Mouse (Mus musculus): ENCODE measurements at regions not wholly inside any gene's neighbourhood (a gene's known extent, or its start where the extent isn't known, plus 50 kb on each side); places are given as distances from the start of the nearest gene placed in this dataset.

- no peak for DNase-seq (ENCODE audit: low read depth)
These were observed 203.0 kb upstream of the Usp24 start for GRCm38 (mm10) chr4:106112981-106113380.

DNA sequence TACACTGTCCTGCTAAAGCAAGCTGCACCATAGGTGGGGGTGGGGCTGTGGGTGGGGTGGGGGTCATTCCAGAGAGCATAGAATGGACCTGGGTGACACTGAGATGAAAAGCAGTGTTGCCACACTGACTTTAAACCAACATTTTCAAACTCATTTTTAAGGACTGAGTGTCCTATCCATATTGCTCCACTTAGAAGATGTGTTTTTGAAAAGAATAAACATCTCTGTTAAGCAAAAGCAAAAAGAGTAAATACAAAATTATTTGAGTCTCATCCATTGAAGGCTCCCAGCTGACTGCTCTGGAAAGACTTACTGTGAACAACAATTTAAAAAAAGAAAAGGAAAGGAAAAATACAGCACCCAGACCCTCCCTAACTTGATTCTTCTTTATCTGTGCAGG lies 202.3 kb upstream of the Usp24 start:
- DNase-seq (ENCODE audit: low read depth), result no peak

DNA sequence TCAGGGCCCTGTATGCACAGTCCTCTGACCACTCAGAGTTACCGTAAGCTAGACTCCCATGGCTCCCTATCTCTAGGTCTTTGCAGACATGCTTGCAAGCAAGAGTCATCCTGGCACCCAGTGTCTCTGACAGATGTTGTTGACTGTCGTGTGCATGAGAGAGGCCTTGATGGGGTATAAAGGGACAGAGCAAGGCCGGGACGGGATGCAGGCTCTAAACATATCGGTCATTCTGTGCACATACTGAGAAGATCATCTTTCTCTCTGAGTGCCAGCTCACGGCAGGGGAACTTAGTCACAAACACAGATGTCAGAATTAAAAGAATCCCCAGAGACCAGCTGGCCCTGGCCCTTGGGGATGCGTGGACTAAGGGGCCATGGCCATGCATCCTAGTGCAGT lies 199.4 kb upstream of the Usp24 start:
- DNase-seq (ENCODE audit: low read depth), result no peak

DNA sequence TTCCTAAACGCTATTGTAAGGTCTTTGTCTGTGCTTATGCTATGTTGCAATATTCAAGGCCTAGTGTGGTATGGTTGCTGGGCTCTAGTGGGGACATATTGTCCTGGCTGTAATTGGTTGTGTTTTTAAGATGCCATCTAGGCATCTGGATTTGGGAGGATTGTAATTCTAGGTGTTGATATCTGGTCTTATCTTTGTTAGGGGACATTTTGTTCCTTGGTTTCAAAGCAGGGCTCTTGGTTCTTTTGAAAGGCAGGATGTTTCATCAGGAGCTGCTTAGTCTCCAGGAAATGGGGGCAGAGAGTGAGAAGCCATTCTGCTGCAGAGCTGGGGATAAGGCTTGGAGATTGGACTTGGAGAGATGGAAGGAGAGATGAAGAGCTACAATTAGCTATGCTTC lies 194.7 kb upstream of the Usp24 start:
- DNase-seq (ENCODE audit: low read depth), result no peak

DNA sequence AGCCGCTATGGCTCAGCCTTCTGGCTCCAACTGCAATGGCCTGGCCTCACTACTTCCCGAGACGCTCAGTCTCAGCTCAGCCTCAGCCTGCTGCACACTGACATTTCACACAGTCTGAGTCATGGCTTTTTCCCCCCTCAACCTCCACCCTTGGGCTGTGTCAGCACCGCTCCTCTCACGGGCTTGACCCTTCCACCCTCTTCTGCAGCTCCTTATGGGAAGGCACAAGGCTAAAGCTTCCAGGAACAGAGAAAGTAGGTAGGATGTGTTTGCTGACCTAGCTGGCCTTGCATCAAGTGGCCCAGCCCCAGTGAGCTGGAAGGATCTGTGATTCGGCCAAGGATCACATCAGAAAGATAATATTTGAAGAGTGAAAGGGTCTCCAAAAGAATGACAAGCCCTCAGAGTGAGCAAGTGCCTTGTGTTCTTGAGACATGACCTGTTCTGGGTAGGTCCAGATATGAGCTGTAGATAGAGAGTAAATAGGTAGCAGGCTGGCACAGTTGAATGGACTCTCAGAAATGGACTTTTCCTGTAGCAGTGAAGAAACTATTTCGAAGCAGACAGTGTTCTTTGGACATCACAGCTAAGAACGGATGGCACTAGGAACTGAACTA lies 192.9 kb upstream of the Usp24 start:
- DNase-seq (ENCODE audit: low read depth), result no peak

DNA sequence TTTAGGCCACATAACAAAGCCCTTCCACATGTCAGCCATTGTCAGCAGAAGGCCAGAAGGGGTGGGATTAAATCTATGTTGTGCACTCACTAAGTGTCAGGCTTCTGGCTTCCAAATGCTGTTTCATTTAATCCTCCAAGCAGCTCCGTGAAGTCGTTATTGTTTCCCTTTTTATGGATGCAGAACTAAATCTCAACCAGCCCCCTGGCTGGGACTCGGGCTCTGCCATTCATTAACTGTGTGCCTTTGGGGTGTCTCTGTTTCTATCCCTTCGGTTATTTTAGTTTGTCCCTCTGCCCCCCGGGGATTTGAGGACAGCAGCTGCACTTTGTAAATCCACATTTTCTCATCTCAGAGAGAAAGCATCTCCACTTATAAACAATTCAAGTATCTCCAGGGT lies 188.8 kb upstream of the Usp24 start:
- DNase-seq (ENCODE audit: low read depth), result no peak

DNA sequence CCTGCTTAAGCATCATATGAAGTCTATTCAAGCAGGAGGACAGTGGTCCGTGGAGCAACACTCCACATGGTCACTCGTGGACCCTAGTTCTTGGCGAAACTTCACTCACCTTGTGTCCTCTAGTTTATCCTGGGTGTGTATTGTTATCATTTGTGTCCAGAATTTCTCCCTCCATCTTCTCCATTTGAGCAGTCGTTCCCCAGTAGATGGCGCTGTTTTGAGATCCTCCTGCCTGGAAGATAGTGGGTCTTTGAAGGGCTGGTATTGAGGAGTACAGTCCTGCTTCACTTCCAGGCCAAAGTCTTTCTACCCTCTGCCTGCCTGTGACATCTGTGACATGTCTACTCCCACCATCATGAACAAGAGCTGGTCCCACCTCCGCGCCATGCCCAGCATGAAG lies 188.4 kb upstream of the Usp24 start:
- DNase-seq (ENCODE audit: low read depth), result peak; percentile 52

DNA sequence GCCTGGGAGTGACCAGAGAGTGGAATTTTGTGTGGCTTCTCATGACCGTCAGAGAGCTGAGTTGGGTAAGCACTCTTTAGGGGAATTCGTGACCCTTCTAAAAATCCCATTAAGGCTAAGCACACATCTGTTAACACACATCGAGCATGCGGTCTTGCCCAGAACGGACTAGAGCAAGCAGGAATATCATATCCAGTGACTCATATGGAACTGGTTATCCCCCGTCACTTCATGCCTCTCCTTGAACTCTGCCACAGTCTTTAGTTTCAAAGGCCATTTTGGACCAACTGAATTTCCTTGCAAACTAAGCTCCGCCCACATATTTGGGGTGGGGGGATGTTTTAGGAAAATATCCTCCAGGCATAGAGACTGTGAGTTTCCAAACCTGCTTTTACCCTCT lies 186.7 kb upstream of the Usp24 start:
- DNase-seq (ENCODE audit: low read depth), result no peak

GRCm38 (mm10) chr4:106129803-106130202 lies 186.2 kb upstream of the Usp24 start:
- no peak for DNase-seq (ENCODE audit: low read depth)

- DNase-seq (ENCODE audit: low read depth), result no peak
These were observed 182.0 kb upstream of the Usp24 start for GRCm38 (mm10) chr4:106133746-106134730.

GRCm38 (mm10) chr4:106142741-106143140 lies 173.3 kb upstream of the Usp24 start:
- DNase-seq (ENCODE audit: low read depth), result no peak

DNA sequence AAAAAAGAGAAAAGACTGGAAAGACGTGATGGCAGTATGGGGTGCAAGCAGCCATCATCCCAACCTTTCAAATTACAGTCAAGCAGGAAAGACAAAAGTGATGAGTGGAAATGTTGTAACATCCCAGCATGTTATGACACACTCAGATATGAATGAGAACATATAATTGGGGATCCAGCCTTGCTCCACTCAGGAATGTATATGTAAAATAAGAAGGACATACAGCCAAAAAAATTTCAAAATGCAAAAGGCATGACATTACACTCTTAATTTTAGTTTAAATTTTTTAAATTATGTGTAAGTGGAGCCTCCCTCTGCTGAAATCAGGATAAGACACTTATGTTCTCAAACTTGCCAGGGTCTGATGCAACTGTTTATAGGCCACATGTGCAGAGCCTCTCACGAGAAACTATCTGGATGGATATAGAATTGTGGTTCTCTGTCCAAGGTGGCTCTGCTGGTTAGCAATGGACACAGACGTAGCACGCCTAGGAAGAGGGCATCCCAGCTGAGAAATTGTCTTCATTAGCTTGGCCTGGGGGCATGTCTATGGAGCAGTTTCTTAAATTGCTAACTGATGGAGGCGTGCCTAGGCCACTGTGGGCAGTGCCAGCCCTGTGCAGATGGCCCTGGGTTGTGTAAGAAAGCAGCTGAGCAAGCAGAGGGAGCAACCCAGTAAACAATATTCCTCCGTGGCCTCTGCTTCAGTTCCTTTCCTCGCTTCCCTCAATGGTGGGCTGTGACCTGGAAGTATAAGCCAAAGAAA lies 171.5 kb upstream of the Usp24 start:
- DNase-seq (ENCODE audit: low read depth), result no peak

DNA sequence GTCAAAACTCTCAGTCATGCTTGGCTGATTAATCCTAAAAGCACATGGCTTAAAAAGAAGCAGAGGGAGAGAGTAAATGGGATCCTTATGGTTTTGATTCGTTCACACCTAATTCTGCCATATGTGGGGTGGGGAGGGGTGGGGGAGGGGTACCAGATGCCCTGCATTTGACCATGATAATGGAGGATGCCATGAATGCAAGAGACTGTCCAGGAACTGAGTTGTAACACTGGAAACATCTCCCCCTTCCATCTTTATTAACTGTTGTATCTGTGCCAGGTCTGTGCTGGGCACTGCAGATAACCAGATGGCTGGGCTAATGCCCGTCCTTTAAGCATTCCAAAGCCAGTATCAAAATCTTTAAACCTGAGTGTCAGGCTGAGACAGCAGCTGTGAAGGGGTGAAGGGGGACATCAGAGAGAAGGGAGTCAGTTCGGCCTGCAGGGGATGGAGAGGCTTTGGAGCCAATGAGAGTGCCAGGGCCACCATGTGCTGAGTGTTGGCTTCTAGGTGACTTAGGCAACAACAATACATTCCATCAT lies 169.0 kb upstream of the Usp24 start:
- no peak for DNase-seq (ENCODE audit: low read depth)

DNA sequence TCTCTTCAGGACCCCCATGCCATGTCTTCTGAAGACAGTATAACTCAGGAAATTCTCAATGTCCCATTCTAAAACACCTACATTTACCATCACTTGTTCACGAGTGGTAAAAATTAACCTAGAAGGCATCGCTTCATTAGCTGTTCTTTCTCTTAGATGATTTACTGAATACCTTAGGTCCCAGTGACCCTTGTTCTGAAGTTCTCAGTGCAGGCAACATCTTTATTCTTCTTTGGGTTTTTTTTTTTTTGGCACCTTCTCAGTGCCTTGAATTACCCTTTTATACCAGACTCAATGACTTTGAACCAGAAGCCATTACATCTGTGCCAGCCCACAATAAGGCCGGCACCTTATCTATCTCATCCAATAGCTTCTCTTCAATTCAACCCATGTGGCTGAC lies 167.1 kb upstream of the Usp24 start:
- DNase-seq (ENCODE audit: low read depth), result no peak

DNA sequence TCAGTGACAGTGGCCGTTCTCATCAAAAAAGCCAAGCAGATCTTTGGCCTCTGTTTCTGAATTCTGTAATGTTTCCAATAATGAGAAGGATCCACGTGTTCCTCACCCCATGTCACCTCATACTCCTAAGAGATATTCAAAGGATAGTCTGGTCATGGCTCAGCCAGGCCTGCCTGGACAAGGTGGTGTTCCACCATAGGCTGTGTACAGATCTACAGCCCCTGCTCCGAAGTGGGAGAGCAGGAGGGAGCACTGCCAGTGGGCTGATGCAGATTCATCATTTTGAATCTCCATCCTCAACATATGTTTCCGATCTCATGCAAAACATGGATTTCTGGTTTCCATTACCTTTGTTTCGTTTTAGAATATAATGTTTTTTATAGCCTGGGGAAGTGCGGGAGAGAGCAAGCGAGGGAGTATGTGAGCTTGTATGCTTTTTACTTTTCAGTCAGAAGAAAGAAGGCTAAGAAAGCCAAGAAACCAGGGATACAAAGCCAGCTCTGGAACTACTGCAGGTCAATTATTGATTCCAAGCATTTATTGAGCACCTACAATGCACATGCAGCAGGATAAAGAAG lies 166.5 kb upstream of the Usp24 start:
- DNase-seq (ENCODE audit: low read depth), result no peak

GRCm38 (mm10) chr4:106150775-106151174 lies 165.2 kb upstream of the Usp24 start:
- no peak for DNase-seq (ENCODE audit: low read depth)

- DNase-seq (ENCODE audit: low read depth), result no peak
These were observed 158.4 kb upstream of the Usp24 start for GRCm38 (mm10) chr4:106157451-106158179.

DNA sequence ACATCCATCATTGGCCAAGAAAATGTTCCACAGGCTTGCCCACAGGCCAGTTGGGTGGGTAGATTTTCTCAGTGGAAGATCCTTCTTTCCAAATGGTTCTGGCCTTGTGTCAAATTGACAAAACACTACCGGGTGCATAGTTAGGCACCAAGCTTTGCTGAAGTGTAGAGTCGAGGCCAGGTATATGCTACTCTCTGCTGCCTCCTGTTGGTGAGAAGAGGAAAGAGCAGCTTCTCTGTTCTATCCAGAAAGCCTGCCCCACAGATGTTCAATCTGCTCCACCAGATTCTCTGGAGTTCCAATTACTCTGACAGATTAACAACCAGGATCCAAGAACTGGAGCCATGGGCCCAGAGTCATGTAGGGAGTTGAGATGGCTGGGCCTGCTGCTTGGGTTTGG lies 154.4 kb upstream of the Usp24 start:
- no peak for DNase-seq (ENCODE audit: low read depth)

GRCm38 (mm10) chr4:106162551-106162950 lies 153.5 kb upstream of the Usp24 start:
- no peak for DNase-seq (ENCODE audit: low read depth)

DNA sequence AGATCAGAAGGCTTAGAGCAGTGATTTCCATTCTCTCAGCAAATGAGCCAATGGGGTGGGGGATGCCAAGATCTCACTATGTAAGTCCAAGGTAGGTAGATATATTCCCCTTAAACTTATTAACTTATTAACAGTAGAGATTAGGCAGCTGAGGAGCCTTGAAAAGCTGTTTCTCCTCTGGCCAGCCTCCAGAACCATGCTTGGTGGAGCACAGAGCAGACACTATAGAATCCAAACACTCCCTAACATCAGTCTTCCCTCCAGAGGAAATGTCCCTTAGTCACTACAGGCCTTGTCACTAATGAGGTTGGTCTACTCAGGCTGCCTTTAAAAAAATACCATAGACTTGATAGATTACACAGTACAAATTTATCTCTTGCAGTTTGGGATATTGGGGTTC lies 152.8 kb upstream of the Usp24 start:
- DNase-seq (ENCODE audit: low read depth), result no peak

DNA sequence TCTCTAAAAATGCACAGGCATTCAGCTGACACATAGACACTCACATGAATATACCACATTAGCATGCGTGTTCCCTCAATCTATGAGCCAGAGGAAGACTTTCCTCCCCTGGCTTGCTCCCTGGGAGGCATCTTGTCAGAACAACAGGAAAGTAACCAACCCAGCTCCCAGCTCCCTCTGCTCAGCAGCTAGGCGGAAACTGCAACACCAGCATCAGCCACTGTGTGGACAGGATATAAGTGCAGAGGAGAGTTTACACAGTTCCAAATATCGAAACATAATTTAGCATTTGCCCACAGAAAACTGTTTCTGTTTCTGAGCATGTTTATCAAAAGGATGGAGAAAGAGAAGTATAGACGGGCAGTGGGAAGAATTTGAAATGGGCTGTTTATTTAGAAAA lies 148.3 kb upstream of the Usp24 start:
- DNase-seq (ENCODE audit: low read depth), result no peak

Data from c-Kit-positive CD71-negative TER-119-negative erythroid progenitor cells, embryonic 14.5 days (primary cell).